Mouse (Mus musculus) kidney, embryonic 14.5 days (tissue): ENCODE results near the gene Sox21. TPM values are rescaled to one million over a fixed set of nuclear protein-coding genes. Genes with fewer than 3 reads are reported as not detected.
A peak's percentile ranks its signal among the peaks of the same experiment; 100 is the strongest.

Experiments used
- ATAC-seq: fragments of 200-750 bp; cut with Nextera tagmentation; 2 replicates; pipeline ENCODE4 v1.8.0; 2017; ENCODE audit warnings: moderate number of reproducible peaks, mild to moderate bottlenecking, moderate TSS enrichment, moderate library complexity; ENCODE audit not compliant: low FRiP score, low TSS enrichment
- H3K27ac ChIP-seq: fragments of 300-500 bp; sonication (generic); 2 replicates; pipeline ENCODE4 v1.5.1; 2014; ENCODE audit warnings: low read depth, mild to moderate bottlenecking, low read length, moderate library complexity, mixed read lengths
- H3K27me3 ChIP-seq: fragments of 300-500 bp; sonication (generic); 2 replicates; pipeline ENCODE4 v1.6.1; 2014; ENCODE audit warnings: mild to moderate bottlenecking, low read length; ENCODE audit not compliant: control insufficient read depth, insufficient read depth
- H3K36me3 ChIP-seq: fragments of 300-500 bp; sonication (generic); 2 replicates; pipeline ENCODE4 v1.6.1; 2014; ENCODE audit warnings: low read length, mixed read lengths; ENCODE audit not compliant: control insufficient read depth, insufficient read depth
- H3K4me1 ChIP-seq: fragments of 300-500 bp; sonication (generic); 2 replicates; pipeline ENCODE4 v1.6.1; 2014; ENCODE audit warnings: low read length, mixed read lengths; ENCODE audit not compliant: control insufficient read depth, insufficient read depth
- H3K4me2 ChIP-seq: fragments of 300-500 bp; sonication (generic); replicated peaks from 2 replicates; pipeline ENCODE4 v1.6.1; 2014; ENCODE audit warnings: low read depth, mild to moderate bottlenecking, low read length
- H3K4me3 ChIP-seq: fragments of 300-500 bp; sonication (generic); 2 replicates; pipeline ENCODE4 v1.5.1; 2014; ENCODE audit warnings: mild to moderate bottlenecking, low read length
- H3K9ac ChIP-seq: fragments of 300-500 bp; sonication (generic); 2 replicates; pipeline ENCODE4 v1.6.1; 2014; ENCODE audit warnings: low read depth, mild to moderate bottlenecking, low read length, moderate library complexity
- H3K9me3 ChIP-seq: fragments of 300-500 bp; sonication (generic); 2 replicates; pipeline ENCODE4 v1.6.1; 2016; ENCODE audit warnings: low read length; ENCODE audit not compliant: control insufficient read depth
- WGBS: fragments of 180-500 bp; shearing (Covaris S2); extraction: QIAGEN DNeasy Blood & Tissue Kit; methylation state at CpG from one replicate; pipeline ENCODE4 v1.1.7; 2014; 5-methylcytosine and 5-hydroxymethylcytosine counted together
- polyA plus RNA-seq: library from polyadenylated mRNA; unstranded; fragments of >200 nt; fragmentation: Nextera tagmentation; extraction: Ambion mirVana; gene quantifications from 2 replicates; pipeline ENCODE4 v1.2.1, GENCODE M21; 2014

The Sox21 gene
- 0.09 TPM in 1 of 2 replicates, not detected in the other for polyA plus RNA-seq

DNA sequence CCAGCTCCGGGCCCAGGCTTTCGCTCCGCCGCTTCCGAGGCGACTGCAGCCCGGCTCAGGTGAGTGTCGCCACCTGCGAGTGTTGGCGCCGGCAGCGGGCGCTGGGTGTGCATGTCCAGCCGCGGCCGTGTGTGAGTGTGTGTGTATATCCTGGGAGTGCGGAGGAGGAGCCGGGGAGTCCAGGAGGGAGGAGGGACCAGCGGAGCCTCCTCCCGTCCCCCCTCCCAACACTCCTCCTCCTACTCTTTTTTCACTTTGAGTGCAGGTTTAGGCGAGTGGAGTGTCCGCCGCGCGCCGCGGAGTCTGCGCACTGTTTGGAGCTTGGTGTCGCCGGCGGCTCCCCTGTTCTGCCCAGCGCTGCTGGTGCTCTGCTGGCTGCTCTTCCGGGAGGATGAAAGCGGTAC, at the start of gene Sox21:
Sox21 (minus strand) TSS at position 145 of the 404 bp plus-strand sequence.
- H3K27ac ChIP-seq, result no peak within 1 kb of the TSS

DNA sequence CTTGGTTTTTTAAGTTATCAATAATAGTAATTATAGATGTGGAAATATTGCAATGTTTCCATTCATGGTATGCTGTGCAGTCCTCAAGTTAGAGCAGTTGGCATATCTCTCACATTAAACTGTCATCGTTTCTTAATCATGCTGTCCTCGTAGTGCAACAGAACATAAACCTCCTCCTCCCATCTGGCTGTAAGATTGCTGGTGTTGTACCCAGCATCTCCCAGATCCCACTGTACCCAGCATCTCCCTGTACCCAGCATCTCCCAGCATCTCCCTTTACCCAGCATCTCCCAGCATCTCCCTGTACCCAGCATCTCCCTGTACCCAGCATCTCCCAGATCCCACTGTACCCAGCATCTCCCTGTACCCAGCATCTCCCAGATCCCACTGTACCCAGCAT, 49.3 kb upstream of the Sox21 start:
- no peak overlapping the region for H3K9ac ChIP-seq
- WGBS, result 51% methylated on average over 2 of the region's 2 CpGs
- no peak for ATAC-seq

More for the DNA sequence above, at the start of gene Sox21:
- Histone ChIP-seq H3K4me2 (peak within 1 kb of the TSS; percentile 94), H3K27me3 (peaks cover 77% of the 10 kb centered on the region), H3K4me1 (peaks cover 21% of the 10 kb centered on the region), H3K9me3 (no peaks in the 10 kb centered on the region), H3K4me3 (peak within 1 kb of the TSS; percentile 52), H3K9ac (peak within 1 kb of the TSS; percentile 40; the same call in 1 of the 2 replicates), H3K36me3 (no peaks in the 10 kb centered on the region)
- peak; percentile 80 for ATAC-seq
- under 1% methylated on average over 33 of the region's 34 CpGs for WGBS

DNA sequence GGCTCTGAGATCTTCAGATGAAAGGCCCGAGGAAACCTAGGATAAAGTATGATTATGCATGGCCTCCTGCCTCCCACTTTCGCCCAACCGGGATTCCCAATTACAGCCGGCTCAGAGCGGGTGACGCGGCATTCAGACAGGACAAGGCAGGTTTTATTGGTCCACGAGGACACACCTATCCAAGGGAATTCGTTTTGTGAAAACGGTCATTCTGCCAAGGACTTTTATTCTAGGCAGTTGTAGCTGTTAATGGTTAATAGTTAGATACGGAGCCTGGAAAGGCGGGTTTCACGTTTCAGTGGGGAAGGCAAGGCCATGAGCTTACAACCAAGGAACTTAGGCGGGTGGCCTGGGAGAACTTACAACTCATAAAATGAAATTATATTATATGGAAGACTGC, 46.1 kb upstream of the Sox21 start:
- H3K27me3 ChIP-seq, result no peaks in the 10 kb centered on the region
- H3K36me3 ChIP-seq, result no peaks in the 10 kb centered on the region
- no peak overlapping the region for H3K27ac ChIP-seq
- peaks cover 8% of the 10 kb centered on the region; the same call in 1 of the 2 replicates for H3K9me3 ChIP-seq
- no peak overlapping the region for H3K4me2 ChIP-seq
- H3K4me3 ChIP-seq, result no peak overlapping the region
- H3K4me1 ChIP-seq, result no peaks in the 10 kb centered on the region
- WGBS, result 49% methylated on average over 14 of the region's 14 CpGs
- no peak overlapping the region for H3K9ac ChIP-seq
- peak; percentile 73; the same call in 1 of the 2 replicates for ATAC-seq

More for the DNA sequence above, 49.3 kb upstream of the Sox21 start:
- no peaks in the 10 kb centered on the region for H3K9me3 ChIP-seq
- no peaks in the 10 kb centered on the region for H3K4me1 ChIP-seq
- no peak overlapping the region for H3K27ac ChIP-seq
- H3K27me3 ChIP-seq, result no peaks in the 10 kb centered on the region
- no peaks in the 10 kb centered on the region for H3K36me3 ChIP-seq
- H3K4me3 ChIP-seq, result no peak overlapping the region
- H3K4me2 ChIP-seq, result no peak overlapping the region

DNA sequence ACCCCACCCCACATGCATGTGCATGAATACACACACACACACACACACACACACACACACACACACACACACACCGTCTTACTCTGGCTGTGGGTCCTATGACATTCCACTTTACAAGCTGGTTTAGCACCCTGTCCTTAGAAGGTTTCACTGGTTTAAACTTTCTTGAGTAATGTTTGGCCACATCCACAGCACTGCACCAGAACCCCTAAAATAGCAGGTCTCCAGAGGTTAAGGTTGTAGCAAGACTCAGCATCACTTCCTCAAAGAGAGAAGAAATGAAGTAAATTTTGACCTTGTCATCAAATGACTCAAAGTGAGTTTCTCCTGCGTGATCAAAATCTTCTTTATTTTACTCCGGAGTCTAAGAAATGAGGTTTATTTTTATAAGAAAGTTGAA, 45.4 kb upstream of the Sox21 start:
- no peaks in the 10 kb centered on the region for H3K4me1 ChIP-seq
- WGBS, result 88% methylated on average over 3 of the region's 3 CpGs
- no peak overlapping the region for H3K27ac ChIP-seq
- H3K9me3 ChIP-seq, result peaks cover 8% of the 10 kb centered on the region; the same call in 1 of the 2 replicates
- H3K36me3 ChIP-seq, result no peaks in the 10 kb centered on the region
- H3K4me3 ChIP-seq, result no peak overlapping the region
- no peak for ATAC-seq
- no peak overlapping the region for H3K4me2 ChIP-seq
- no peaks in the 10 kb centered on the region for H3K27me3 ChIP-seq
- no peak overlapping the region for H3K9ac ChIP-seq

DNA sequence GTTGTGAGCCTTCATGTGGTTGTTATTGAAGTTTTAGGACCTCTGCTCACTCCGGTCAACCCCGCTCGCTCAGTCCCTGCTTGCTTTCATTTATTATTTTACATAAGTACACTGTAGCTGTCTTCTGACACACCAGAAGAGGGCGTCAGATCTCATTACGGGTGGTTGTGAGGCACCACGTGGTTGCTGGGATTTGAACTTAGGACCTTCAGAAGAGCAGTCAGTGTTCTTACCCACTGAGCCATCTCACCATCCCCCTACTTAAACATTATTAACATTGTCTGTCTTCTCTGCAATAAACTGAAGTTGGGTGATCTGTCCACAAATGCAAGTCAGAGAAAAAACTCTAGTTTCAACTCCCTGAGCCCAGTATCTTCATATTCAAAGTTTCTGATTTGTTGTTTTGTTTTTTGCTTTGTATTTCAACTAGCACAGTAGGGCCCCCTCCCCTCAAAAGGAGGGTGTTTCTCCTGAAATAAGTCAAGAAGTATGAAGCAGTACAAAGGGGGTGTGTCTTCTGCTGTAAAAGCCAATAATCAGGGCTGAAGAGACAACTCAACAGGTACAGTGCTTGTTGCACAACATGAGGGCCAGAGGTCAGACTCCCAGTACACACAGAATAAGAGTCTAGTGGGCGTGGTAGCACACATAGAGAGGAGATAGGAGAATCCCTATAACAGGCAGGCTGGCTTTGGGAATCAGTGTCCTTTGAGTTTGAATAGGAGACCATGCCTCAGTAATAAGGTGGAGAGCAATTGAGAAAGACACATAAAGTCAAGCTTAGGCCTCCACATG, 41.1 kb upstream of the Sox21 start:
- H3K4me1 ChIP-seq, result no peaks in the 10 kb centered on the region
- WGBS, result 84% methylated on average over 7 of the region's 7 CpGs
- H3K9ac ChIP-seq, result no peak overlapping the region
- no peak for ATAC-seq
- H3K36me3 ChIP-seq, result no peaks in the 10 kb centered on the region
- peaks cover 8% of the 10 kb centered on the region; the same call in 1 of the 2 replicates for H3K9me3 ChIP-seq
- no peak overlapping the region for H3K4me3 ChIP-seq
- H3K27me3 ChIP-seq, result no peaks in the 10 kb centered on the region
- no peak overlapping the region for H3K4me2 ChIP-seq
- no peak overlapping the region for H3K27ac ChIP-seq

DNA sequence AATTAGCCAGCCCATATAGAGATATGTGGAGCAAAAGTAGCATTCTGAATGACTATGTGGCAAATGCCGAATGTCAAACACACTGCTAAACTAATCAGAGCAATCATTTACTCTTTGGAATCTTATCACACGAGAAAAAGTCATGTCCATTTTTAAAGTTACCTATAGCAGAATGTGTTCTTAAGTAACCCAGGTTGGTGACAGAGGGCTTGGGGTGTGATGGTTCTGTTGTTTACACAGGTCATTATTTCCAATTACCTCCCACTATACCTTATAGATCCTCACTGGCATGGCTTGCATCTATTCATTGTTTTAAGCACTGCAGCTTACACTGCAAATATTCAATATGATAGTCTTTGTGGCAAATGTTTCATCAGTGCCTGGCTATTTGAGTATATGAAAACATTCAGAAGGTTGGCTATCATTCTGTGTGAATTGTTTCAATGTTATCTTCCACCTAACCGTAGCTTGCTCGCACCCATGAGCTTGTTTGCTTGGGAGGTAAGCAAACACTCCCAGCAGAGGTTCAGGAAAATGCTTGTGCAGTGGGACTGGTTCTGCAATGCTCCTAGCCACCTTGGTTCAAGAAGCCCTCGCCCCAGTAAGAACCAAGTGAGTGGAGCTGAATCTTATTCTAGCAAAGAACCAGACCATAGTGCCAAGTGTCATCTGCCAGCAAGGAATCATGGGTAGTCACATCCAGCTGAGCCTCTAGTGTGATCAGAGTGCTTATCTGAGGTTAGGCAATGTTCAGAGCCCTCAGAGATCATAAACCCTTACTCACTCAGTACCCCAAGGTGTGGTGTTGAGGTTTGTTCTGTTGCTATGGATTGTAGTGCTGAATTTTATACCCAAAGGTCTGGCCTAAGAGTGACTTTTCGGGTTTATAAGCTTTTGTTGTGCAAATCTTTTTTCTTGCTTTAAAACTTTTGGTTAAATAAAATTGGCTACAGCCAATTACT, 36.0 kb upstream of the Sox21 start:
- no peak overlapping the region for H3K27ac ChIP-seq
- H3K9me3 ChIP-seq, result no peaks in the 10 kb centered on the region
- WGBS, result 87% methylated on average over 6 of the region's 6 CpGs
- H3K27me3 ChIP-seq, result no peaks in the 10 kb centered on the region
- no peak overlapping the region for H3K4me2 ChIP-seq
- no peak overlapping the region for H3K4me3 ChIP-seq
- H3K36me3 ChIP-seq, result no peaks in the 10 kb centered on the region
- H3K9ac ChIP-seq, result no peak overlapping the region
- no peak for ATAC-seq
- H3K4me1 ChIP-seq, result no peaks in the 10 kb centered on the region

DNA sequence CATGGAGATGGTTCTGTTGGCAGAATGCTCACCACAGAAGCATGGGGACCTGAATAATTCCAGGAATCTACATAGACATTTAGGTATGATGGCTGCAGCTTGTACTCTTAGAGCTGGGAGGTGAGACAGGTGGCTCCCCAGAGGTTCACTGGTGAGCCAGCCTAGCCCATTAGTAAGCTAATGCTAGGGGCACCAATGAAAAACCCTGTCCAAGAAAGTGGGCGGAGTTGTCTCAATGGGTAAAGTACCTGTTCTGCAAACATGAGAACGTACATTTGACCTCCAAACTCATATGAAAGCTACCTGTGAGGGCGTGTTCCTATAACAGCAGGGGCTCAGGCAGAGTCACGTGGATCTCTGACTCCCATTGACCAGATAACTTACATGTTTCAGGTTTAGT, 32.0 kb upstream of the Sox21 start:
- Histone ChIP-seq H3K36me3 (no peaks in the 10 kb centered on the region), H3K27ac (no peak overlapping the region), H3K4me1 (no peaks in the 10 kb centered on the region), H3K9ac (no peak overlapping the region), H3K4me2 (no peak overlapping the region), H3K4me3 (no peak overlapping the region), H3K27me3 (no peaks in the 10 kb centered on the region), H3K9me3 (no peaks in the 10 kb centered on the region)
- WGBS, result 88% methylated on average over 4 of the region's 4 CpGs
- ATAC-seq, result no peak

DNA sequence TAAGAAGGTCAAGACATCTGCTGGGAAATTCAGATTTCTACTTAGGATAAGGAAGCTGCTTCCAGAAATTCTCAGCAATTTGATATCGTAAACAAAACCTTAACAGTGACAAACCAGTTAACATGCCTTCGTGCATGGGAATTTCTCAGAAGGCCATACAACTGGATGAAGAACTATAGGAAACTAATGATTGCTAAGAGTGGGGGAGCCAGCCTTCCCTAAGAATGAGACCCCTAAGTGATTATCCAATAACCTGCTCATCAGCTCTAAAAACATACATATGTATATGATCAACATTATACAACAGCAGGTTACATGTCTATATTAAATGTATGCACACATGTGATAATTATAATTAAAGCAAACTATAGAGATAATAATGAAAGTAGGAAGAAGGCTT, 29.8 kb upstream of the Sox21 start, which contains the start of gene Gm9376:
Gm9376 (plus strand) TSS at position 301 of the 400 bp plus-strand sequence.
- Histone ChIP-seq H3K27me3 (no peaks in the 10 kb centered on the region), H3K4me2 (no peak within 1 kb of the TSS), H3K27ac (no peak within 1 kb of the TSS), H3K36me3 (no peaks in the 10 kb centered on the region), H3K9me3 (no peaks in the 10 kb centered on the region), H3K4me3 (no peak within 1 kb of the TSS), H3K4me1 (no peaks in the 10 kb centered on the region), H3K9ac (no peak within 1 kb of the TSS)
- no peak for ATAC-seq
- WGBS, result 91% methylated on average over 2 of the region's 2 CpGs
